Mouse (Mus musculus) limb, embryonic 12.5 days (tissue): ENCODE data around the gene Fbxo44. TPM values are rescaled to one million over a fixed set of nuclear protein-coding genes. Genes with fewer than 3 reads are reported as not detected.

Experiments used
- ATAC-seq: fragments of 200-750 bp; cut with Nextera tagmentation; 2 replicates; pipeline ENCODE4 v1.8.0; 2017; ENCODE audit warnings: low read depth, moderate TSS enrichment; ENCODE audit not compliant: insufficient number of reproducible peaks, insufficient read depth, low FRiP score, low TSS enrichment
- H3K27ac ChIP-seq: fragments of 300-500 bp; sonication (generic); 2 replicates; pipeline ENCODE4 v1.5.1; 2016; ENCODE audit warnings: mild to moderate bottlenecking, moderate library complexity
- H3K27me3 ChIP-seq: fragments of 300-500 bp; sonication (generic); 2 replicates; pipeline ENCODE4 v1.6.1; 2016; ENCODE audit warnings: mild to moderate bottlenecking, moderate library complexity
- H3K36me3 ChIP-seq: fragments of 300-500 bp; sonication (generic); 2 replicates; pipeline ENCODE4 v1.6.1; 2016; ENCODE audit warnings: mild to moderate bottlenecking, moderate library complexity
- H3K4me1 ChIP-seq: fragments of 300-500 bp; sonication (generic); replicated peaks from 2 replicates; pipeline ENCODE4 v1.6.1; 2016
- H3K4me2 ChIP-seq: fragments of 300-500 bp; sonication (generic); 2 replicates; pipeline ENCODE4 v1.6.1; 2016; ENCODE audit warnings: mild to moderate bottlenecking, moderate library complexity
- H3K4me3 ChIP-seq: fragments of 300-500 bp; sonication (generic); replicated peaks from 2 replicates; pipeline ENCODE4 v1.5.1; 2016; ENCODE audit warnings: mild to moderate bottlenecking
- H3K9ac ChIP-seq: fragments of 300-500 bp; sonication (generic); replicated peaks from 2 replicates; pipeline ENCODE4 v1.6.1; 2016; ENCODE audit warnings: mild to moderate bottlenecking, moderate library complexity
- H3K9me3 ChIP-seq: fragments of 300-500 bp; sonication (generic); 2 replicates; pipeline ENCODE4 v1.6.1; 2016; ENCODE audit warnings: mild to moderate bottlenecking, moderate library complexity
- WGBS: fragments of 180-500 bp; shearing (Covaris S2); methylation state at CpG from one replicate; pipeline ENCODE4 v1.1.7; 2016; 5-methylcytosine and 5-hydroxymethylcytosine counted together
- microRNA-seq: library from miRNA; unstranded; fragments of <30 nt; microRNA quantifications from one replicate; pipeline ENCODE4, GENCODE M21; 2017
- polyA plus RNA-seq: library from polyadenylated mRNA; unstranded; fragments of >200 nt; fragmentation: Nextera tagmentation; extraction: Ambion mirVana; gene quantifications from 2 replicates; pipeline ENCODE4 v1.2.1, GENCODE M21; 2016

The Fbxo44 gene
- polyA plus RNA-seq, 1 experiment from 2014 or later, result 17.5 TPM

DNA sequence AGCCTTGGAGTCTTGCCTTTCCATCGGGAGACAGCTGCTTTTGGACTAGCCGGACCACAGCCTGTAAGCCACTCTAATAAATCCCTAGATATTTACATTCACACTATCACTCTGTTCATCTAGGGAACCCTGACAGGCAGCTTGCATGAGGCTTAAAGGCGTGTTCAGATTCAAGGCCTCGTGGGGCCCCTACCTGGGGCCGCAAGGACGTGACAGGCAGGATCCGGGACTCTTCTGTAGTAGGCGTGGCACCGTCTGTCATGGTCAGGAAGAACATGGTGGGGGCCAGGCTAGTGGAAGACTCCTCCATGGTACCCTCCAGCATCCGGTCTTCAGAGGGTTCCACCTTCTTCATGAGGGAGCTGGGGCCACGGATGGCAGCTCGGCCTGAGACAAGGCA, 47.8 kb downstream of the Fbxo44 start:
- Histone ChIP-seq H3K4me3 (no peak overlapping the region), H3K27ac (no peak overlapping the region), H3K9me3 (peaks cover 8% of the 10 kb centered on the region; the same call in 1 of the 2 replicates), H3K9ac (no peak overlapping the region), H3K36me3 (no peaks in the 10 kb centered on the region), H3K4me2 (no peak overlapping the region), H3K4me1 (peaks cover 19% of the 10 kb centered on the region), H3K27me3 (peaks cover 24% of the 10 kb centered on the region)
- no peak for ATAC-seq
- WGBS, result 83% methylated on average over 12 of the region's 12 CpGs

DNA sequence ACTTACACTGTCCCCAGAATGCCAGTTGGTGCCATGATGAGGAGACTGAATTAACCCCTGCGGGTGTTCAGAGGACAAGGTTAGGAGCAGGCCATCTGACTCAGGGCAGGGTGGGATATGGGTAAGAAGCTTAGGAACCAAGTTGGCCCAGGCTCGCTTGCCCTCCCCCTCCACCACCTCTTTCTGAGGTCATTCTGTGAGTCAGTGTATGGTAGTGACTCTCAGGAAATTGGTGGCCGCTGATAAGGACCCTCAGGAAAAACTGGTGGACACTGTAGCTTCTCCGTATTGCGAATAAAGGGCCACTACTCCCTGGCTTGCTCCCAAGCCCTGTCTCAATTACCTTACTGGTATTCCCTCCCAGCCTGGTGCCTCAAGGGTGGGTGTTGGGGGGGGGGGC, 51.1 kb downstream of the Fbxo44 start:
- WGBS, result 84% methylated on average over 5 of the region's 5 CpGs

DNA sequence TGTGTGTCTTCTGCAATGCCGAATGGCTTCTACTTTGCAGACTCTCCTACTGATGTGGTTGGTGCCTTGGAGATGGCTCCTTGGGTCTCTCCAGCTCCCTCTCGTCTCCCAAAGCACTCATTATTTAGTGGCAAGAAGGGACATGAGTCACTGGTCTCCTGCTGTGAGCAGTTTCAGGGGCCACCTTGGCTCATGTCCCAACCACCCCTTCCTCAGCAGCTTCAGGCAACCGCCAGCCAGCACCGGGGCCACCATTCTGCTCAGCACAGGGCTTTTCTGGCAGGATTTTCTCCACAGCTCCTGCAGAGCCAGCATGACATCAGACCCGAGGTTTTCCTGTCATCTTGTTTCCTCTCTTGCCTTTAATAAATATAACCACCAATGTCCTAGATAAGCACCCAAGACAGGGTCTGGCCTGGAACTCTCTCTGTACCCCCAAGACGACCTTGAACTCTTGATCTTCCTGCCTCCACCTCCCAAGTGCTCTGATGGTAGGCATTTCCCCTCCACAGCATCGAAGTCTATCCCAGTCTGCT, 51.6 kb downstream of the Fbxo44 start:
- H3K4me2 ChIP-seq, result no peak overlapping the region
- no peak overlapping the region for H3K4me3 ChIP-seq
- 50% methylated on average over 7 of the region's 7 CpGs for WGBS
- no peaks in the 10 kb centered on the region for H3K9me3 ChIP-seq
- H3K36me3 ChIP-seq, result no peaks in the 10 kb centered on the region
- no peak for ATAC-seq
- H3K27ac ChIP-seq, result no peak overlapping the region
- H3K27me3 ChIP-seq, result peaks cover 25% of the 10 kb centered on the region
- no peak overlapping the region for H3K9ac ChIP-seq
- peaks cover 9% of the 10 kb centered on the region; the same call in 1 of the 2 replicates for H3K4me1 ChIP-seq

More for the DNA sequence above, 51.1 kb downstream of the Fbxo44 start:
- H3K27ac ChIP-seq, result no peak overlapping the region
- no peak for ATAC-seq
- no peak overlapping the region for H3K9ac ChIP-seq
- H3K36me3 ChIP-seq, result no peaks in the 10 kb centered on the region
- H3K4me1 ChIP-seq, result peaks cover 9% of the 10 kb centered on the region; the same call in 1 of the 2 replicates
- H3K27me3 ChIP-seq, result peaks cover 25% of the 10 kb centered on the region
- no peak overlapping the region for H3K4me3 ChIP-seq
- no peaks in the 10 kb centered on the region for H3K9me3 ChIP-seq
- no peak overlapping the region for H3K4me2 ChIP-seq

DNA sequence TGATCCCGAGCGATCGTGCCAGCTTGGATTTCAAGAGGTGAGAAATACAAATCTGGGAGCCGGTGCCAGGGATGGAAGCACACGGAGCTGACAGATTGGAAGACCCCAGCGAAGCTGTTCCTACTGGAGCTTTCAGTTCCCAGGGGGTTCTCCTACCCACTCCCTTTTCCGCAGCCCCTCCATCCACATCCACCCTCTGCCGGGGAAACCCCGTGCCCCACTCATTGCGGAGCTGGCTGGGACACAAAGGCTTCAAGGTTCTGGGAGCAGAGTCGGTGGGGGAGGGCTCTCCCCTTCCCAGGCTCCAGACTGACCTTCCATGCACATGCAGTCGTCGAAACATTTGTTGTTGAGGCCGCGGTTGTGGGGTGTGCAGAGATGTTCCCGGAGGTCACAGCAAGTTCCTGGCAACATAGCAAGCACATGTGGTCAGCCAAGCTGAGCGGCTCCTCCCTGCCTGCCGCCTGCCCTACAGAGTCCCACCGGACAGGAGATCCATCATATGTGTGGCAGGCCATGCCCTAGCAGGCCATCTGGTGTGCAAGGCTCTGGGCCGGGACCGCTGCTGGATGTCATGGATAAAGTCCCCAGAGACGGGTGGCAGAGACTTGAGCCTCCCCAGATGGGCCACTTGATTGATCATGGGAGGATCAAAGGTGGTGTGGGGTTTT, 52.5 kb downstream of the Fbxo44 start:
- H3K4me1 ChIP-seq, result peaks cover 9% of the 10 kb centered on the region; the same call in 1 of the 2 replicates
- H3K36me3 ChIP-seq, result no peaks in the 10 kb centered on the region
- WGBS, result 32% methylated on average over 22 of the region's 22 CpGs
- no peak overlapping the region for H3K27ac ChIP-seq
- peak overlapping the region; percentile 21 for H3K4me2 ChIP-seq
- peaks cover 25% of the 10 kb centered on the region for H3K27me3 ChIP-seq
- no peak for ATAC-seq
- H3K9ac ChIP-seq, result no peak overlapping the region
- no peak overlapping the region for H3K4me3 ChIP-seq
- H3K9me3 ChIP-seq, result no peaks in the 10 kb centered on the region

DNA sequence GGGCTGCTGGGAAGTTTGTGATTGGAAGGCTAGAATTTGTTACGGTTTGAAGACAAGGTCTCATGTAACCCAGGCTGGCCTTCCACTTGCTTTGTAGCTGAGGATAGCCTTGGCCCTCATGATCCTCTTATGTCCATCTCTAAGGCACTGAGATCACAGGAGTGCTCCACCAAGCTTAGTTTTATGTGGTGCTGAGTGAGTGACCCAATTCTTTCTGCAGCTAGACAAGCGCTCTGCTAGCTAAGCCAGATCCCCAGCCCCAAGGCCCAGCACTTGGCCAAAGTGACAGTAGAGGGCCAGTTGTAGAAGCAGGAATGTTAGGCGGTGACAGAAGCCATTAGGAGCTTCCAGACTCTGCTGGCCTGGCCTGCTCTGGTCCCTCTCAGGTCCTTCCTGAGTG, 56.1 kb downstream of the Fbxo44 start:
- WGBS, result 70% methylated on average over 3 of the region's 3 CpGs

More for the DNA sequence above, 56.1 kb downstream of the Fbxo44 start:
- ATAC-seq, result no peak
- Histone ChIP-seq H3K27ac (no peak overlapping the region), H3K36me3 (no peaks in the 10 kb centered on the region), H3K4me1 (peaks cover 12% of the 10 kb centered on the region; the same call in 1 of the 2 replicates), H3K9ac (no peak overlapping the region), H3K27me3 (peaks cover 24% of the 10 kb centered on the region), H3K4me3 (no peak overlapping the region), H3K9me3 (no peaks in the 10 kb centered on the region), H3K4me2 (no peak overlapping the region)

Small RNA genes within 50 kb of the gene (microRNA-seq; reads per million reads assigned to microRNA genes)
- gene Mir7022, result not detected

Other genes with a start within 250 kb of the Fbxo44 start
- gene Plod1, start 223.7 kb downstream of the Fbxo44 start, polyA plus RNA-seq, result 51.2 and 56.3 TPM in 2 replicates
- 23.5 and 26.0 TPM in 2 replicates for gene 2510039O18Rik, start 219.6 kb downstream of the Fbxo44 start, polyA plus RNA-seq
- 0.28 TPM in 1 of 2 replicates, not detected in the other for gene Nppb, start 174.7 kb downstream of the Fbxo44 start, polyA plus RNA-seq
- 0.74 and 1.5 TPM in 2 replicates for gene Nppa, start 159.8 kb downstream of the Fbxo44 start, polyA plus RNA-seq
- gene Clcn6, start 121.7 kb downstream of the Fbxo44 start, polyA plus RNA-seq, result 8.5 and 8.8 TPM in 2 replicates
- gene Mthfr, start 121.4 kb downstream of the Fbxo44 start, polyA plus RNA-seq, result 27.3 and 28.9 TPM in 2 replicates
- 11.2 and 12.0 TPM in 2 replicates for gene Agtrap, start 72.5 kb downstream of the Fbxo44 start, polyA plus RNA-seq
- gene Mad2l2, start 30.1 kb downstream of the Fbxo44 start, polyA plus RNA-seq, result 104 and 107 TPM in 2 replicates
- gene Draxin, start 29.8 kb downstream of the Fbxo44 start, polyA plus RNA-seq, result 1.8 and 1.9 TPM in 2 replicates
- gene Fbxo6, start 8.3 kb downstream of the Fbxo44 start, polyA plus RNA-seq, result 11.8 and 11.9 TPM in 2 replicates
- gene Fbxo2, start 139 bp upstream of the Fbxo44 start, polyA plus RNA-seq, result 2.5 and 3.3 TPM in 2 replicates
- 0.28 and 0.59 TPM in 2 replicates for gene Disp3, start 127.5 kb upstream of the Fbxo44 start, polyA plus RNA-seq